Mouse (Mus musculus): ENCODE measurements around the gene Cfap74.

- no peak for TF ChIP-seq POLR2A (IDR thresholded peaks at IDR 0.05; ENCODE audit: borderline replicate concordance, extremely low read depth, low read depth, low read length)
- no peak for TF ChIP-seq CTCF (IDR thresholded peaks at IDR 0.05; ENCODE audit: insufficient read depth, low read length)
These were observed 62.4 kb downstream of the Cfap74 start for GRCm38 (mm10) chr4:155471406-155471805.

All from lung, adult 2 months (tissue).